Mouse (Mus musculus): ENCODE measurements at regions not wholly inside any gene's neighbourhood (a gene's known extent, or its start where the extent isn't known, plus 50 kb on each side); places are given as distances from the start of the nearest gene placed in this dataset.

GRCm38 (mm10) chr6:14431751-14432150 is 323.3 kb downstream of the Ppp1r3a start:
- ChIA-PET POLR2A (no interaction called here), CTCF (no interaction called here)

- ChIA-PET POLR2A (no interaction called here), CTCF (no interaction called here)
These were observed 345.3 kb downstream of the Ppp1r3a start for GRCm38 (mm10) chr6:14409772-14410171.

GRCm38 (mm10) chr6:14407754-14408153 is 347.3 kb downstream of the Ppp1r3a start:
- ChIA-PET CTCF (no interaction called here), POLR2A (interaction anchor here in 1 of 4 experiments (1.1 kb wide), 1 partner anchor 10 kb away, joined by 3 read pairs; no protein-coding TSS in a partner anchor)

- CTCF ChIA-PET = interaction anchor here in 1 of 4 experiments (1.0 kb wide), 1 partner anchor 8 kb away, joined by 3 read pairs; no protein-coding TSS in a partner anchor
- POLR2A ChIA-PET = no interaction called here
These were observed 396.8 kb downstream of the Ppp1r3a start for GRCm38 (mm10) chr6:14358280-14358679.

Measured in embryonic stem cell, embryonic (primary cell).